Mouse (Mus musculus): Measurements from ENCODE around the gene Olfr107. TPM values are rescaled to one million over a fixed set of nuclear protein-coding genes. Genes with fewer than 3 reads are reported as not detected.

Gene Olfr107
- polyA plus RNA-seq (2015; fragmentation: Nextera tagmentation; extraction: Ambion mirVana) = 0.07 and 0.17 TPM in 2 replicates

GRCm38 (mm10) chr17:37398926-37399325 is at the start of gene Olfr107:
Gene Olfr107 (plus strand): TSS chr17:37399226.
- ATAC-seq (ENCODE audit: insufficient number of reproducible peaks, low FRiP score, low TSS enrichment, low read depth) = no peak
- Histone ChIP-seq H3K4me1 (no peaks in the 10 kb centered on the region), H3K27me3 (no peaks in the 10 kb centered on the region), H3K9ac (no peak within 1 kb of the TSS), H3K4me2 (replicated peaks) (no peak within 1 kb of the TSS), H3K36me3 (no peaks in the 10 kb centered on the region), H3K27ac (replicated peaks) (no peak within 1 kb of the TSS), H3K4me3 (replicated peaks) (no peak within 1 kb of the TSS), H3K9me3 (replicated peaks) (no peaks in the 10 kb centered on the region)
- WGBS = 80% methylated on average over 3 of the region's 3 CpGs

- Histone ChIP-seq H3K27ac (replicated peaks) (no peak within 1 kb of the TSS), H3K27me3 (no peaks in the 10 kb centered on the region), H3K4me2 (replicated peaks) (no peak within 1 kb of the TSS), H3K9me3 (replicated peaks) (no peaks in the 10 kb centered on the region), H3K36me3 (no peaks in the 10 kb centered on the region), H3K9ac (no peak within 1 kb of the TSS), H3K4me1 (no peaks in the 10 kb centered on the region), H3K4me3 (replicated peaks) (no peak within 1 kb of the TSS)
- no peak for ATAC-seq (ENCODE audit: insufficient number of reproducible peaks, low FRiP score, low TSS enrichment, low read depth)
These were observed 39.7 kb upstream of the Olfr107 start, which contains the start of gene Olfr104-ps for GRCm38 (mm10) chr17:37359282-37359681. Gene Olfr104-ps (plus strand): TSS chr17:37359582.

GRCm38 (mm10) chr17:37378733-37379132 is 20.3 kb upstream of the Olfr107 start, which contains the start of gene Olfr105-ps:
Gene Olfr105-ps (plus strand): TSS chr17:37379033.
- Histone ChIP-seq H3K9ac (no peak within 1 kb of the TSS), H3K36me3 (no peaks in the 10 kb centered on the region), H3K27ac (replicated peaks) (no peak within 1 kb of the TSS), H3K4me3 (replicated peaks) (no peak within 1 kb of the TSS), H3K27me3 (no peaks in the 10 kb centered on the region), H3K4me1 (no peaks in the 10 kb centered on the region), H3K4me2 (replicated peaks) (no peak within 1 kb of the TSS), H3K9me3 (replicated peaks) (no peaks in the 10 kb centered on the region)
- ATAC-seq (ENCODE audit: insufficient number of reproducible peaks, low FRiP score, low TSS enrichment, low read depth) = no peak

DNA sequence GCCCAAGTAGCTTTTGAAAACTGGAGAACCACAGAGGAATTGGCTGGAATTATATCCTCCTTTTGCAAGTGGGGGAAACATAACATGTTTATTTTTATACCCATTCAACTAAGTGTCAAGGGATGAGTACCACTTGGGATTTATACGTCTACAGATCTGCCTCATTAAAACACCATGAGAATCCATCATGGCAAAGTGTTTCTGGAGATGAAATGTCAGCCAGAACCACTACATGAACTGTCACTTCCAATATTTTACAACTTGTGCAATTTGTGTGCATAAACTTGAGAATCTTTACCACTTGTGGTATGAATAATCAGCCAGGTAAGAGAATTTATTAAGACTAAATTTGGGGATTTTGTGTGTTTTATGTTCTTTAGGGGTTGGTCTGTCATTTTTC is 8.9 kb upstream of the Olfr107 start, which contains the start of gene Olfr106-ps:
Olfr106-ps (plus strand) TSS at position 301 of the 400 bp plus-strand sequence.
- 72% methylated on average over 1 of the region's 1 CpGs for WGBS
- Histone ChIP-seq H3K36me3 (no peaks in the 10 kb centered on the region), H3K4me2 (replicated peaks) (no peak within 1 kb of the TSS), H3K27me3 (no peaks in the 10 kb centered on the region), H3K4me1 (no peaks in the 10 kb centered on the region), H3K4me3 (replicated peaks) (no peak within 1 kb of the TSS), H3K9ac (no peak within 1 kb of the TSS), H3K9me3 (replicated peaks) (no peaks in the 10 kb centered on the region), H3K27ac (replicated peaks) (no peak within 1 kb of the TSS)
- ATAC-seq (ENCODE audit: insufficient number of reproducible peaks, low FRiP score, low TSS enrichment, low read depth) = no peak

DNA sequence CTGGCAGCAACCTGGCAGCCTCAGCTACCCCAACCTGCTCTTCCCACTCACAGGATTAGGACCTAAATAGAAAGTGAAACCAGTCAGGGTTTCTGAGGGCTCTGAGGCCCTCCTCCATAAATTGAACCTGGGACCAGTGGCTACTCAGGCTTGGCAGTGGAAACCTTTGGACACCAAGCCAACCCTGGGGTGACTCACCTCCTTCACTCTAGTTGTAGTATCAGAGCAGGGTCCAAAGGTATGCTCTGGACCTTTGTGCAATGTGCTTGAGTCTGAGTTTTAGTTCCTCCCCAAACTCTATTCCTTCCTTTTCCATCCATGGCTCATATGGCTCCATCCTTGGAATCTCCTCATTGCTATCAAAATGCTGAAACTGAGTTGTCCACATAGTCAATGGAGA is 14.4 kb downstream of the Olfr107 start:
- no peaks in the 10 kb centered on the region for H3K9me3 ChIP-seq (replicated peaks)
- H3K27me3 ChIP-seq = no peaks in the 10 kb centered on the region
- H3K4me1 ChIP-seq = no peaks in the 10 kb centered on the region
- no peak overlapping the region for H3K27ac ChIP-seq (replicated peaks)
- H3K4me2 ChIP-seq (replicated peaks) = no peak overlapping the region
- H3K4me3 ChIP-seq (replicated peaks) = no peak overlapping the region
- no peak for ATAC-seq (ENCODE audit: insufficient number of reproducible peaks, low FRiP score, low TSS enrichment, low read depth)
- no peaks in the 10 kb centered on the region for H3K36me3 ChIP-seq
- H3K9ac ChIP-seq = no peak overlapping the region

- Histone ChIP-seq H3K27me3 (no peaks in the 10 kb centered on the region), H3K4me2 (replicated peaks) (no peak within 1 kb of the TSS), H3K4me1 (no peaks in the 10 kb centered on the region), H3K4me3 (replicated peaks) (no peak within 1 kb of the TSS), H3K9me3 (replicated peaks) (no peaks in the 10 kb centered on the region), H3K27ac (replicated peaks) (no peak within 1 kb of the TSS), H3K36me3 (no peaks in the 10 kb centered on the region), H3K9ac (no peak within 1 kb of the TSS)
- WGBS = 77% methylated on average over 1 of the region's 1 CpGs
- no peak for ATAC-seq (ENCODE audit: insufficient number of reproducible peaks, low FRiP score, low TSS enrichment, low read depth)
These were observed 46.2 kb downstream of the Olfr107 start, which contains the start of gene Olfr108 for GRCm38 (mm10) chr17:37445180-37445579. Gene Olfr108 (plus strand): TSS chr17:37445480.

Other genes starting within 250 kb of the Olfr107 start
- gene Olfr93, start 237.7 kb upstream of the Olfr107 start, polyA plus RNA-seq (2015; fragmentation: Nextera tagmentation; extraction: Ambion mirVana) = 0.05 TPM in 1 of 2 replicates, not detected in the other
- 0.18 TPM in 1 of 2 replicates, not detected in the other for gene Ubd, start 205.3 kb upstream of the Olfr107 start, polyA plus RNA-seq (2015; fragmentation: Nextera tagmentation; extraction: Ambion mirVana)
- 0.12 TPM in 1 of 2 replicates, not detected in the other for gene Olfr94, start 198.2 kb upstream of the Olfr107 start, polyA plus RNA-seq (2015; fragmentation: Nextera tagmentation; extraction: Ambion mirVana)
- gene Olfr95, start 186.1 kb upstream of the Olfr107 start, polyA plus RNA-seq (2015; fragmentation: Nextera tagmentation; extraction: Ambion mirVana) = not detected in 2 replicates
- gene Olfr96, start 179.1 kb upstream of the Olfr107 start, polyA plus RNA-seq (2015; fragmentation: Nextera tagmentation; extraction: Ambion mirVana) = 0.14 and 0.31 TPM in 2 replicates
- gene Olfr97, start 161.9 kb upstream of the Olfr107 start, polyA plus RNA-seq (2015; fragmentation: Nextera tagmentation; extraction: Ambion mirVana) = not detected in 2 replicates
- not detected in 2 replicates for gene Olfr98, start 135.5 kb upstream of the Olfr107 start, polyA plus RNA-seq (2015; fragmentation: Nextera tagmentation; extraction: Ambion mirVana)
- gene H2-M3, start 129.0 kb upstream of the Olfr107 start, polyA plus RNA-seq (2015; fragmentation: Nextera tagmentation; extraction: Ambion mirVana) = 1.7 and 2.6 TPM in 2 replicates
- gene Olfr99, start 115.8 kb upstream of the Olfr107 start, polyA plus RNA-seq (2015; fragmentation: Nextera tagmentation; extraction: Ambion mirVana) = 0.16 TPM in 1 of 2 replicates, not detected in the other
- gene Olfr101, start 94.9 kb upstream of the Olfr107 start, polyA plus RNA-seq (2015; fragmentation: Nextera tagmentation; extraction: Ambion mirVana) = 0.17 TPM in 1 of 2 replicates, not detected in the other
- 0.15 and 0.21 TPM in 2 replicates for gene Olfr102, start 82.2 kb upstream of the Olfr107 start, polyA plus RNA-seq (2015; fragmentation: Nextera tagmentation; extraction: Ambion mirVana)
- gene Olfr103, start 59.5 kb upstream of the Olfr107 start, polyA plus RNA-seq (2015; fragmentation: Nextera tagmentation; extraction: Ambion mirVana) = 0.11 TPM in 1 of 2 replicates, not detected in the other
- 0.05 TPM in 1 of 2 replicates, not detected in the other for gene Olfr104-ps, start 39.6 kb upstream of the Olfr107 start, polyA plus RNA-seq (2015; fragmentation: Nextera tagmentation; extraction: Ambion mirVana)
- gene Olfr105-ps, start 20.2 kb upstream of the Olfr107 start, polyA plus RNA-seq (2015; fragmentation: Nextera tagmentation; extraction: Ambion mirVana) = not detected in 2 replicates
- 0.12 TPM in 1 of 2 replicates, not detected in the other for gene Olfr106-ps, start 8.8 kb upstream of the Olfr107 start, polyA plus RNA-seq (2015; fragmentation: Nextera tagmentation; extraction: Ambion mirVana)
- gene Olfr108, start 46.3 kb downstream of the Olfr107 start, polyA plus RNA-seq (2015; fragmentation: Nextera tagmentation; extraction: Ambion mirVana) = not detected in 2 replicates
- gene Olfr109, start 59.7 kb downstream of the Olfr107 start, polyA plus RNA-seq (2015; fragmentation: Nextera tagmentation; extraction: Ambion mirVana) = not detected in 2 replicates
- gene H2-M2, start 84.3 kb downstream of the Olfr107 start, polyA plus RNA-seq (2015; fragmentation: Nextera tagmentation; extraction: Ambion mirVana) = not detected in 2 replicates
- gene Olfr110, start 93.2 kb downstream of the Olfr107 start, polyA plus RNA-seq (2015; fragmentation: Nextera tagmentation; extraction: Ambion mirVana) = 0.16 TPM in 1 of 2 replicates, not detected in the other
- not detected in 2 replicates for gene Olfr111, start 108.8 kb downstream of the Olfr107 start, polyA plus RNA-seq (2015; fragmentation: Nextera tagmentation; extraction: Ambion mirVana)
- not detected in 2 replicates for gene Olfr112, start 170.2 kb downstream of the Olfr107 start, polyA plus RNA-seq (2015; fragmentation: Nextera tagmentation; extraction: Ambion mirVana)
- gene Olfr113, start 178.4 kb downstream of the Olfr107 start, polyA plus RNA-seq (2015; fragmentation: Nextera tagmentation; extraction: Ambion mirVana) = not detected in 2 replicates
- not detected in 2 replicates for gene Olfr114, start 193.5 kb downstream of the Olfr107 start, polyA plus RNA-seq (2015; fragmentation: Nextera tagmentation; extraction: Ambion mirVana)
- 0.21 TPM in 1 of 2 replicates, not detected in the other for gene Olfr115, start 227.9 kb downstream of the Olfr107 start, polyA plus RNA-seq (2015; fragmentation: Nextera tagmentation; extraction: Ambion mirVana)
- 0.11 TPM in 1 of 2 replicates, not detected in the other for gene Olfr116, start 228.0 kb downstream of the Olfr107 start, polyA plus RNA-seq (2015; fragmentation: Nextera tagmentation; extraction: Ambion mirVana)